Comparison of ENCODE assay signal across 8 mouse cellular contexts in the genomic region with DNA sequence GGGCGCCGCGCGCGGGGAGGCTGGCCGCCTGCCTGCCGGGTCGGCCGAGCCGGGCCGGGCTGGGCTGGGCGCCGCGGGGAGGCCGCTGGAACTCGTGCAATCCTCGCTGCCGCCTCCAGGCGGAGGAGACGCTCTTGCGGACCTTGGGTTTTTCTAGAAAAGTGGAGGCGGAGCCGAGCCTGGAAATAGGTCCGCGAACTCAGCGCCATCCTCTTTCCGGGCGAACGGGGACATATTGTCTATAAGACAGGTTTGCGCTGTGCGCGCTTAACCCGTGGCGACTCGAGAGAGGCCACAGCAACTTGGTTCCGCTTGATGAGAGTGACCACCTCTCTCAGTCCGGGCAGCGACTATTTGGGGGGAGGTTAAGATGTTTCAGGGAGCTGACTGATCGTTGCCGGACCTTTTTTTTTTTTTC. TPM values are rescaled to one million over a fixed set of nuclear protein-coding genes. Genes with fewer than 3 reads are reported as not detected.
DNase-seq lines count a peak whose midpoint lies in the region; ATAC-seq lines count a peak whose summit lies in the region.

No protein-coding gene starts in this region.

- ATAC-seq in intestine, embryonic 14.5 days (replicated peaks; ENCODE audit: low FRiP score, low TSS enrichment, low read depth) = peak; percentile 57
- ATAC-seq in megakaryocyte-erythroid progenitor cell, adult 5-6 weeks (replicated peaks; ENCODE audit: low FRiP score, low TSS enrichment, poor library complexity, severe bottlenecking) = peak; percentile 53

- intact Hi-C loops in gastrocnemius, postnatal 14 days (cut with DNase I; ENCODE audit: low total_unique reads) = no loop called here
- intact Hi-C loops in left cerebral cortex, postnatal 14 days (cut with DNase I) = no loop called here

- H3K4me2 ChIP-seq in intestine, embryonic 14.5 days (ENCODE audit: low read length) = peak overlapping the region; percentile 66

- peak overlapping the region; percentile 97 for H3K9ac ChIP-seq in intestine, embryonic 14.5 days (ENCODE audit: low read length)

- peaks cover 13% of the 10 kb centered on the region for H3K4me1 ChIP-seq in intestine, embryonic 14.5 days (replicated peaks; ENCODE audit: control insufficient read depth, insufficient read depth, low read length)

- H3K27ac ChIP-seq in intestine, embryonic 14.5 days (ENCODE audit: low read depth) = peak overlapping the region; percentile 98

- peaks cover 44% of the 10 kb centered on the region for H3K36me3 ChIP-seq in intestine, embryonic 14.5 days (ENCODE audit: control insufficient read depth, insufficient read depth, low read length)

- H3K4me3 ChIP-seq in intestine, embryonic 14.5 days (ENCODE audit: low read depth, low read length) = peak overlapping the region; percentile 82

- no peaks in the 10 kb centered on the region for H3K9me3 ChIP-seq in intestine, embryonic 14.5 days (ENCODE audit: control insufficient read depth, low read length)

- peak; percentile 91 to 93 for DNase-seq in adrenal gland, adult 18-20 months (ENCODE audit: low spot score in 2 of 2)
- DNase-seq in embryo, embryonic 10.5 days (ENCODE audit: low spot score) = peak; percentile 88
- peak; percentile 89 for DNase-seq in gastrocnemius, postnatal 14 days
- no peak for DNase-seq in intestine, embryonic 14.5 days (ENCODE audit: low spot score)
- peak; percentile 87 to 89 for DNase-seq in left cerebral cortex, postnatal 14 days (ENCODE audit: low spot score in 2 of 2)
- DNase-seq in right cerebral cortex, postnatal 14 days = peak; percentile 87
- DNase-seq in yolk sac, embryonic 10.5 days (ENCODE audit: low spot score) = peak; percentile 82

- WGBS in intestine, embryonic 14.5 days = 1% methylated on average over 40 of the region's 40 CpGs

- H3K27me3 ChIP-seq in intestine, embryonic 14.5 days (replicated peaks; ENCODE audit: control insufficient read depth, insufficient read depth, low read length) = no peaks in the 10 kb centered on the region

RNA-seq across cellular contexts. Expression of gene Tpt1, which starts 0.8 kb away (rescaled TPM):
- total RNA-seq in adrenal gland, adult 18-20 months (2021) = 1,000 to 10,000 TPM; 2,758 to 2,912 TPM
- total RNA-seq in gastrocnemius, postnatal 14 days (2021) = 1,000 to 10,000 TPM; 3,074 to 3,192 TPM
- 1,249 and 1,259 TPM in 2 replicates for polyA plus RNA-seq in intestine, embryonic 14.5 days (2014; fragmentation: Nextera tagmentation; extraction: Ambion mirVana)
- 1,000 to 10,000 TPM; 1,045 to 1,071 TPM for total RNA-seq in left cerebral cortex, postnatal 14 days (2021)
- total RNA-seq in megakaryocyte-erythroid progenitor cell, adult 5-6 weeks (2014; fragmentation: Nextera tagmentation) = 4,413 and 4,416 TPM in 2 replicates
- 839 and 1,119 TPM in 2 replicates for total RNA-seq in megakaryocyte-erythroid progenitor cell, adult 5-6 weeks (2017)

RNA-seq across cellular contexts. Expression of gene Slc25a30, which starts 58.9 kb away (rescaled TPM):
- total RNA-seq in adrenal gland, adult 18-20 months (2021) = 100 to 1,000 TPM in 1 of 2 experiments, 10 to 100 TPM in 1; 81.1 to 119 TPM
- 1 to 10 TPM; 7.8 to 9.6 TPM for total RNA-seq in gastrocnemius, postnatal 14 days (2021)
- 4.7 and 5.4 TPM in 2 replicates for polyA plus RNA-seq in intestine, embryonic 14.5 days (2014; fragmentation: Nextera tagmentation; extraction: Ambion mirVana)
- total RNA-seq in left cerebral cortex, postnatal 14 days (2021) = 10 to 100 TPM in 1 of 2 experiments, 1 to 10 TPM in 1; 9.9 to 10.9 TPM
- 26.0 and 33.0 TPM in 2 replicates for total RNA-seq in megakaryocyte-erythroid progenitor cell, adult 5-6 weeks (2014; fragmentation: Nextera tagmentation)
- 22.5 and 32.6 TPM in 2 replicates for total RNA-seq in megakaryocyte-erythroid progenitor cell, adult 5-6 weeks (2017)
